ENCODE assay signal across 19 mouse cellular contexts in the genomic region with DNA sequence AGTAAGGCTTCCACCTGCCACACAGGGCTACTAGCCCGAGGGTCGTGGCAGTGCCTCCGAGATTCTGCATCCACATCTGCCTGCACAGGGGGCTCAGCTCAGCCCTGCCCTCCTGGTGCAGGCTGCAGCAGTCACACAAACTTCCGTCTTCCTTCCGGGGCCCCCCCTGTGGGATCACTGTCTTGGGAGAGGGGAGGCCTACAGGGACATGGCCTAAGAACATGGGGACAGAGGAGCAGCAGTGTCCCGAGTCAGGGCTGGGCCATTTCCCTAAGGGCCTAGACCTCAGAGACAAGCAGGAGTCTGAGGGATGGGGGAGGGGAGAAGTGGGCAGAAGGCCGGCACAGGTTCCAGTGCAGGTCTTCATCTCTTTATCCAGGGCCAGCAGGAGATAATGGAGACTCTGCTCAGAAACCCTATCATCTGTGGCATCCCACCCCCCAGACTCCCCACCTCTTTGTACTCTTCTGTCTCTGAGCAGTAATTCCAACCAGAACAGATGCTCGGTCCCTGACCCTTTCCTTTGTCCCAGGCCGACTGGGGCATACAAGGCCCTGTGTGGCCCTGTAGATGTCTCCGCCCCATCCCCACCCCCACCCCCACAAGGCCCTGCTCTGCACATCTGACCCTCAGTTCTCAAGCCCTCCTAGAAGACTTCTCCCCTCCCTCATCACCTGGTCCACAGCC. TPM values are rescaled to one million over a fixed set of nuclear protein-coding genes. Genes with fewer than 3 reads are reported as not detected.
A peak's percentile ranks its signal among the peaks of the same experiment; 100 is the strongest.
DNase-seq lines count a peak whose midpoint lies in the region; ATAC-seq and TF ChIP-seq lines count a peak whose summit lies in the region.
"Had no signal": no experiment of that assay in that cellular context is flagged by ENCODE, and none has a peak within 500 bp of the region (broad histone marks: within the 10 kb centered on the region; RNA-seq: fewer than 3 reads in every experiment).

No protein-coding gene starts in this region.

- intact Hi-C loops in left cerebral cortex, postnatal 36 days (cut with DNase I), result no loop called here

- no peak for TF ChIP-seq POLR2A in ES-Bruce4 (IDR thresholded peaks at IDR 0.05; ENCODE audit: insufficient read depth, low read length)

- peak overlapping the region; percentile 21; the same call in 1 of the 2 replicates for H3K9ac ChIP-seq in forebrain, embryonic 12.5 days
- H3K9ac ChIP-seq in forebrain, embryonic 13.5 days, result no peak overlapping the region
- 0 out of 2 replicates have a peak overlapping the region, but pooled peaks have one; percentile 8 for H3K9ac ChIP-seq in kidney, embryonic 16.5 days (replicated peaks; ENCODE audit: low read length)
- no peak overlapping the region for H3K9ac ChIP-seq in ES-Bruce4 (ENCODE audit: low read depth, poor library complexity, severe bottlenecking)
- H3K9ac ChIP-seq in embryonic facial prominence, embryonic 12.5 days, result 0 out of 2 replicates have a peak overlapping the region, but pooled peaks have one; percentile 4
- H3K9ac ChIP-seq: liver, embryonic 14.5 days had no signal

- H3K27me3 ChIP-seq in forebrain, embryonic 12.5 days, result no peaks in the 10 kb centered on the region
- H3K27me3 ChIP-seq in forebrain, embryonic 13.5 days, result no peaks in the 10 kb centered on the region
- no peaks in the 10 kb centered on the region for H3K27me3 ChIP-seq in kidney, embryonic 16.5 days (ENCODE audit: insufficient read depth, low read length)
- no peaks in the 10 kb centered on the region for H3K27me3 ChIP-seq in ES-Bruce4 (ENCODE audit: control insufficient read depth, insufficient read depth, low read length, poor library complexity, severe bottlenecking)
- no peaks in the 10 kb centered on the region for H3K27me3 ChIP-seq in embryonic facial prominence, embryonic 12.5 days
- H3K27me3 ChIP-seq: CH12.LX, Patski had no signal

- H3K4me1 ChIP-seq in forebrain, embryonic 12.5 days, result peaks cover 9% of the 10 kb centered on the region
- no peaks in the 10 kb centered on the region for H3K4me1 ChIP-seq in forebrain, embryonic 13.5 days
- peaks cover 11% of the 10 kb centered on the region for H3K4me1 ChIP-seq in kidney, embryonic 16.5 days (ENCODE audit: insufficient read depth, low read length)
- H3K4me1 ChIP-seq in ES-Bruce4 (ENCODE audit: control insufficient read depth, insufficient read depth, low read length), result peaks cover 5% of the 10 kb centered on the region
- H3K4me1 ChIP-seq in embryonic facial prominence, embryonic 12.5 days, result peaks cover 11% of the 10 kb centered on the region; the same call in 1 of the 2 replicates

- no peak overlapping the region for H3K4me3 ChIP-seq in forebrain, embryonic 12.5 days (replicated peaks)
- H3K4me3 ChIP-seq in forebrain, embryonic 13.5 days, result no peak overlapping the region
- H3K4me3 ChIP-seq in kidney, embryonic 16.5 days (ENCODE audit: low read length), result no peak overlapping the region
- no peak overlapping the region for H3K4me3 ChIP-seq in ES-Bruce4 (ENCODE audit: low read depth, low read length)
- no peak overlapping the region for H3K4me3 ChIP-seq in embryonic facial prominence, embryonic 12.5 days

- H3K9me3 ChIP-seq in forebrain, embryonic 12.5 days, result no peaks in the 10 kb centered on the region
- H3K9me3 ChIP-seq in forebrain, embryonic 13.5 days (replicated peaks), result no peaks in the 10 kb centered on the region
- no peaks in the 10 kb centered on the region for H3K9me3 ChIP-seq in kidney, embryonic 16.5 days (ENCODE audit: low read length)
- H3K9me3 ChIP-seq in ES-Bruce4 (replicated peaks; ENCODE audit: control insufficient read depth, insufficient read depth, low read length, poor library complexity, severe bottlenecking), result no peaks in the 10 kb centered on the region
- H3K9me3 ChIP-seq in embryonic facial prominence, embryonic 12.5 days, result no peaks in the 10 kb centered on the region

- no peak for DNase-seq in kidney, adult 11 months
- DNase-seq in left cerebral cortex, postnatal 36 days (ENCODE audit: low spot score in 2 of 2), result no peak
- no peak for DNase-seq in lung, postnatal 10 days
- DNase-seq: adrenal gland, postnatal 14 days; cerebellum, adult 8-10 months; kidney, adult 9 months; kidney, postnatal 4 days; retina, postnatal 1 day; right cerebral cortex, postnatal 4 days had no signal

- no peak overlapping the region for H3K4me2 ChIP-seq in forebrain, embryonic 12.5 days
- no peak overlapping the region for H3K4me2 ChIP-seq in forebrain, embryonic 13.5 days
- H3K4me2 ChIP-seq in kidney, embryonic 16.5 days (replicated peaks; ENCODE audit: low read depth, low read length), result no peak overlapping the region
- no peak overlapping the region for H3K4me2 ChIP-seq in embryonic facial prominence, embryonic 12.5 days (replicated peaks)

- no peak for TF ChIP-seq CTCF in ES-Bruce4 (IDR thresholded peaks at IDR 0.05; ENCODE audit: low read depth, low read length)

- peaks cover 58% of the 10 kb centered on the region for H3K36me3 ChIP-seq in forebrain, embryonic 12.5 days (replicated peaks)
- H3K36me3 ChIP-seq in forebrain, embryonic 13.5 days (ENCODE audit: poor library complexity, severe bottlenecking), result peaks cover 60% of the 10 kb centered on the region
- H3K36me3 ChIP-seq in kidney, embryonic 16.5 days (ENCODE audit: insufficient read depth, low read length), result peaks cover 37% of the 10 kb centered on the region
- H3K36me3 ChIP-seq in ES-Bruce4 (ENCODE audit: control insufficient read depth, insufficient read depth, low read length, poor library complexity, severe bottlenecking), result peaks cover 2% of the 10 kb centered on the region; the same call in 1 of the 2 replicates
- peaks cover 65% of the 10 kb centered on the region for H3K36me3 ChIP-seq in embryonic facial prominence, embryonic 12.5 days

- TF ChIP-seq EP300 in ES-Bruce4 (IDR thresholded peaks at IDR 0.05; ENCODE audit: insufficient read depth, low read depth, low read length), result no peak

- 28% methylated on average over 10 of the region's 10 CpGs for WGBS in forebrain, embryonic 12.5 days
- WGBS in forebrain, embryonic 13.5 days, result 26% methylated on average over 10 of the region's 10 CpGs
- WGBS in kidney, embryonic 16.5 days, result 55% methylated on average over 10 of the region's 10 CpGs
- 36% methylated on average over 10 of the region's 10 CpGs for WGBS in embryonic facial prominence, embryonic 12.5 days

- no peak; the same call in 1 of the 2 replicates for ATAC-seq in forebrain, embryonic 12.5 days (ENCODE audit: low FRiP score)
- no peak for ATAC-seq in forebrain, embryonic 13.5 days
- ATAC-seq in kidney, embryonic 16.5 days (ENCODE audit: low FRiP score, low TSS enrichment), result no peak
- ATAC-seq in embryonic facial prominence, embryonic 12.5 days (ENCODE audit: insufficient number of reproducible peaks, insufficient read depth, low FRiP score, low TSS enrichment), result no peak
- ATAC-seq: activated CD4-positive, CD25-positive, alpha-beta regulatory T cell, adult 4 months; forebrain, embryonic 16.5 days; Patski had no signal

- H3K27ac ChIP-seq in forebrain, embryonic 12.5 days, result 0 out of 2 replicates have a peak overlapping the region, but pooled peaks have one; percentile 19
- no peak overlapping the region for H3K27ac ChIP-seq in forebrain, embryonic 13.5 days
- no peak overlapping the region for H3K27ac ChIP-seq in kidney, embryonic 16.5 days (ENCODE audit: low read length)
- peak overlapping the region; percentile 26; the same call in 1 of the 2 replicates for H3K27ac ChIP-seq in ES-Bruce4 (ENCODE audit: insufficient read depth, low read length)
- no peak overlapping the region for H3K27ac ChIP-seq in embryonic facial prominence, embryonic 12.5 days
- H3K27ac ChIP-seq: liver, embryonic 14.5 days had no signal

RNA-seq across cellular contexts. Expression of a gene that starts 11.2 kb away (rescaled TPM):
- 125 and 140 TPM in 2 replicates for polyA plus RNA-seq in forebrain, embryonic 12.5 days (2016; fragmentation: Nextera tagmentation; extraction: Ambion mirVana)
- polyA plus RNA-seq in forebrain, embryonic 13.5 days (2015; fragmentation: Nextera tagmentation; extraction: Ambion mirVana), result 99.0 and 107 TPM in 2 replicates
- 172 and 202 TPM in 2 replicates for polyA plus RNA-seq in kidney, embryonic 16.5 days (2015; fragmentation: Nextera tagmentation; extraction: Ambion mirVana)
- 188 and 200 TPM in 2 replicates for polyA plus RNA-seq in ES-Bruce4 (2011; ENCODE audit: insufficient read depth, insufficient read length, low read depth, missing spikeins)
- 107 and 111 TPM in 2 replicates for polyA plus RNA-seq in embryonic facial prominence, embryonic 12.5 days (2016; fragmentation: Nextera tagmentation; extraction: Ambion mirVana)
- 10 to 100 TPM; 59.1 to 62.8 TPM for total RNA-seq in left cerebral cortex, postnatal 36 days (2021)

RNA-seq across cellular contexts. Expression of a gene that starts 12.0 kb away (rescaled TPM):
- polyA plus RNA-seq in forebrain, embryonic 12.5 days (2016; fragmentation: Nextera tagmentation; extraction: Ambion mirVana), result 173 and 177 TPM in 2 replicates
- polyA plus RNA-seq in forebrain, embryonic 13.5 days (2015; fragmentation: Nextera tagmentation; extraction: Ambion mirVana), result 155 and 168 TPM in 2 replicates
- 153 and 161 TPM in 2 replicates for polyA plus RNA-seq in kidney, embryonic 16.5 days (2015; fragmentation: Nextera tagmentation; extraction: Ambion mirVana)
- polyA plus RNA-seq in ES-Bruce4 (2011; ENCODE audit: insufficient read depth, insufficient read length, low read depth, missing spikeins), result 97.9 and 113 TPM in 2 replicates
- polyA plus RNA-seq in embryonic facial prominence, embryonic 12.5 days (2016; fragmentation: Nextera tagmentation; extraction: Ambion mirVana), result 169 and 172 TPM in 2 replicates
- 10 to 100 TPM; 84.5 to 87.4 TPM for total RNA-seq in left cerebral cortex, postnatal 36 days (2021)

RNA-seq across cellular contexts. Expression of a gene that starts 38.6 kb away (rescaled TPM):
- polyA plus RNA-seq in forebrain, embryonic 12.5 days (2016; fragmentation: Nextera tagmentation; extraction: Ambion mirVana), result 64.8 and 65.9 TPM in 2 replicates
- polyA plus RNA-seq in forebrain, embryonic 13.5 days (2015; fragmentation: Nextera tagmentation; extraction: Ambion mirVana), result 64.2 and 77.1 TPM in 2 replicates
- polyA plus RNA-seq in kidney, embryonic 16.5 days (2015; fragmentation: Nextera tagmentation; extraction: Ambion mirVana), result 67.5 and 69.3 TPM in 2 replicates
- 90.8 and 102 TPM in 2 replicates for polyA plus RNA-seq in ES-Bruce4 (2011; ENCODE audit: insufficient read depth, insufficient read length, low read depth, missing spikeins)
- polyA plus RNA-seq in embryonic facial prominence, embryonic 12.5 days (2016; fragmentation: Nextera tagmentation; extraction: Ambion mirVana), result 52.3 and 59.3 TPM in 2 replicates
- total RNA-seq in left cerebral cortex, postnatal 36 days (2021), result 100 to 1,000 TPM; 148 to 158 TPM

Comparison
In these comparisons a context has a peak if more than half of its experiments do, and no peak if none do; other contexts are left out.
1. H3K27ac ChIP-seq: peak in forebrain, embryonic 12.5 days (single experiment) and ES-Bruce4 (single experiment); none in forebrain, embryonic 13.5 days (single experiment), kidney, embryonic 16.5 days (single experiment) and embryonic facial prominence, embryonic 12.5 days (single experiment).
2. H3K9ac ChIP-seq: peak in forebrain, embryonic 12.5 days (single experiment), kidney, embryonic 16.5 days (single experiment) and embryonic facial prominence, embryonic 12.5 days (single experiment); none in forebrain, embryonic 13.5 days (single experiment) and ES-Bruce4 (single experiment).